Mouse (Mus musculus) liver, embryonic 13.5 days (tissue): ENCODE results near the gene Rfc4. TPM values are rescaled to one million over a fixed set of nuclear protein-coding genes. Genes with fewer than 3 reads are reported as not detected.

Source experiments
- ATAC-seq: fragments of 200-750 bp; cut with Nextera tagmentation; 2 replicates; pipeline ENCODE4 v1.8.0; 2017; ENCODE audit warnings: low read depth, mild to moderate bottlenecking, moderate number of reproducible peaks, moderate library complexity
- DNase-seq: peaks from one replicate; pipeline ENCODE4 v3.0.0; 2022
- H3K27ac ChIP-seq: fragments of 300-500 bp; sonication (generic); 2 replicates; pipeline ENCODE4 v1.5.1; 2015; ENCODE audit warnings: moderate library complexity, mild to moderate bottlenecking, inconsistent platforms
- H3K27me3 ChIP-seq: fragments of 300-500 bp; sonication (generic); 2 replicates; pipeline ENCODE4 v1.6.1; 2015; ENCODE audit warnings: mild to moderate bottlenecking, inconsistent platforms
- H3K36me3 ChIP-seq: fragments of 300-500 bp; sonication (generic); 2 replicates; pipeline ENCODE4 v1.6.1; 2015; ENCODE audit warnings: mild to moderate bottlenecking, inconsistent platforms
- H3K4me1 ChIP-seq: fragments of 300-500 bp; sonication (generic); replicated peaks from 2 replicates; pipeline ENCODE4 v1.6.1; 2015; ENCODE audit warnings: inconsistent platforms
- H3K4me2 ChIP-seq: fragments of 300-500 bp; sonication (generic); 2 replicates; pipeline ENCODE4 v1.6.1; 2015; ENCODE audit warnings: inconsistent platforms, mild to moderate bottlenecking, moderate library complexity
- H3K4me3 ChIP-seq: fragments of 300-500 bp; sonication (generic); replicated peaks from 2 replicates; pipeline ENCODE4 v1.5.1; 2015; ENCODE audit warnings: mild to moderate bottlenecking, inconsistent platforms
- H3K9ac ChIP-seq: fragments of 300-500 bp; sonication (generic); 2 replicates; pipeline ENCODE4 v1.6.1; 2015; ENCODE audit warnings: mild to moderate bottlenecking, inconsistent platforms
- H3K9me3 ChIP-seq: fragments of 300-500 bp; sonication (generic); replicated peaks from 2 replicates; pipeline ENCODE4 v1.6.1; 2016; ENCODE audit warnings: inconsistent platforms
- WGBS: fragments of 180-500 bp; shearing (Covaris S2); methylation state at CpG from one replicate; pipeline ENCODE4 v1.1.7; 2015; ENCODE audit not compliant: insufficient replicate concordance; 5-methylcytosine and 5-hydroxymethylcytosine counted together
- polyA plus RNA-seq: library from polyadenylated mRNA; unstranded; fragments of >200 nt; fragmentation: Nextera tagmentation; extraction: Ambion mirVana; gene quantifications from 2 replicates; pipeline ENCODE4 v1.2.1, GENCODE M21; 2015

The Rfc4 gene
- polyA plus RNA-seq, 1 experiment from 2014 or later, result 199 TPM

DNA sequence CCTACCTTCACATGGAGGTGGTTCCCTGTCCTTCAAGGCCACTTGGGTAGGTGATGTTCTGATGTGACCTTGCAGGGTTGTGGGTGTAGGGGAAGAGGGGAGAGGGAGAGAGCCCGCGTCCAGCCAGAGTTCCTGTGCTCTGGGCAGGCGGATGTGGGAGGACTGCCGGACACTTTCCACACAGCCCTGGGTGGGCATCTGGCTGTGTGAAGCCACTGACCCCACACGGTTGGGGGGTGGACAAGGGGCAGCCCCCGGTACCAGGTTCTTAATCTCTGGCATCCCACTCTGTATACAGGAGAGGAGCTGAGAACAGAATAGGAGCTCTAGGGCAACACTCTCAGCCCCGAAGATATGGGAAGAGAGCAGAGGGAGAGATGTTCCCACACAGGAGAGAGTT lies 30.8 kb upstream of the Rfc4 start:
- ATAC-seq, result no peak
- Histone ChIP-seq H3K9me3 (no peaks in the 10 kb centered on the region), H3K36me3 (no peaks in the 10 kb centered on the region), H3K4me3 (no peak overlapping the region), H3K27ac (no peak overlapping the region), H3K4me1 (peaks cover 3% of the 10 kb centered on the region; the same call in 1 of the 2 replicates), H3K27me3 (no peaks in the 10 kb centered on the region), H3K4me2 (no peak overlapping the region), H3K9ac (no peak overlapping the region)
- no peak for DNase-seq
- WGBS, result 67% methylated on average over 7 of the region's 7 CpGs

DNA sequence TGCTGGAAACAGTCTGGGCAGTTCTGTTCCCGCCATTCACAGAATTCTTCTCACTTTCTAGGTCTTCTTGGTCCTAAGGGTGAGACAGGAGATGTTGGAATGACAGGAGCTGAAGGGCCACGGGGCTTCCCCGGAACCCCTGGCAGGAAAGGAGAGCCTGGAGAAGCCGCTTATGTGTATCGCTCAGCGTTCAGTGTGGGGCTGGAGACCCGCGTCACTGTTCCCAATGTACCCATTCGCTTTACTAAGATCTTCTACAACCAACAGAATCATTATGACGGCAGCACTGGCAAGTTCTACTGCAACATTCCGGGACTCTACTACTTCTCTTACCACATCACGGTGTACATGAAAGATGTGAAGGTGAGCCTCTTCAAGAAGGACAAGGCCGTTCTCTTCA lies 29.5 kb upstream of the Rfc4 start:
- Histone ChIP-seq H3K4me2 (no peak overlapping the region), H3K27ac (no peak overlapping the region), H3K9me3 (no peaks in the 10 kb centered on the region), H3K9ac (no peak overlapping the region), H3K4me1 (peaks cover 3% of the 10 kb centered on the region; the same call in 1 of the 2 replicates), H3K4me3 (no peak overlapping the region), H3K27me3 (no peaks in the 10 kb centered on the region), H3K36me3 (no peaks in the 10 kb centered on the region)
- ATAC-seq, result no peak
- no peak for DNase-seq
- 82% methylated on average over 13 of the region's 13 CpGs for WGBS

DNA sequence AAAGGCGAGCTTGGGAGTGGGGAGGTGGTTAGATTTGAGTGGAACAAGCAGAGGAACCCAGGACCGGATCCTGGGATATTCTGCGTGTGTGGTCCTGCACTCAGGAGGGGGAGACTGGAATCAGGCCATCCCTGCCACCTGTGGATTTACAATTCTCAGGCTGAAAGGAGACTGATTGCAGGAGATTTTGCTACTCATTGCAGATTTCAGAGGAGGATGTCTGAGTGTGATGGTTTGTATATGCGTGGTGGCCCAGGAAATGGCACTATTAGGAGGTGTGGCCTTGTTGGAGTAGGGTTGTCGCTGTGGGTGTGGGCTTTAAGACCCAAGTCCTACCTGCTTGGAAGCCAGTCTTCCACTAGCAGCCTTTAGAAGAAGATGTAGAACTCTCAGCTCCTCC lies 26.7 kb upstream of the Rfc4 start:
- H3K4me3 ChIP-seq, result no peak overlapping the region
- no peak overlapping the region for H3K4me2 ChIP-seq
- no peaks in the 10 kb centered on the region for H3K9me3 ChIP-seq
- H3K9ac ChIP-seq, result no peak overlapping the region
- 63% methylated on average over 5 of the region's 5 CpGs for WGBS
- H3K4me1 ChIP-seq, result peaks cover 3% of the 10 kb centered on the region; the same call in 1 of the 2 replicates
- ATAC-seq, result no peak
- DNase-seq, result no peak
- H3K36me3 ChIP-seq, result no peaks in the 10 kb centered on the region
- no peak overlapping the region for H3K27ac ChIP-seq
- no peaks in the 10 kb centered on the region for H3K27me3 ChIP-seq

DNA sequence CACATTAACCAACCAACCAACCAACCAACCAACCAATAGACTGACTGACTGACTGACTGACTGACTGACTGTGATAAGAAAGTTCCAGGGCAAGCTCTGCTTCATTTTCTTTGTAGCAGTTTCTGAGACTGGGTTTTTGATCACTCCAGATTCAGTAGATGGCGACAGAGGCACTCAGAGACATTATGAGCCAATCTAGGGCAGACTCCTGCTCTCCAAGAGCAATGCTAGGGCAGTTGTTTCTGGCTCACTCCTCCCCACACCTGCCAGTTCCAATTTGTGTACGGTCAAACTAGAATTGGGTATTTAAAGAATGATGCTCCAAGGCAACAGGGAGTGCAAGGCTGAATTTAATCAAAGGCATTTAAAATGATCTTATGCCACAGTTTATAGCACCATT lies 23.9 kb upstream of the Rfc4 start:
- 24% methylated on average over 2 of the region's 2 CpGs for WGBS
- H3K27me3 ChIP-seq, result no peaks in the 10 kb centered on the region
- no peak for ATAC-seq

DNA sequence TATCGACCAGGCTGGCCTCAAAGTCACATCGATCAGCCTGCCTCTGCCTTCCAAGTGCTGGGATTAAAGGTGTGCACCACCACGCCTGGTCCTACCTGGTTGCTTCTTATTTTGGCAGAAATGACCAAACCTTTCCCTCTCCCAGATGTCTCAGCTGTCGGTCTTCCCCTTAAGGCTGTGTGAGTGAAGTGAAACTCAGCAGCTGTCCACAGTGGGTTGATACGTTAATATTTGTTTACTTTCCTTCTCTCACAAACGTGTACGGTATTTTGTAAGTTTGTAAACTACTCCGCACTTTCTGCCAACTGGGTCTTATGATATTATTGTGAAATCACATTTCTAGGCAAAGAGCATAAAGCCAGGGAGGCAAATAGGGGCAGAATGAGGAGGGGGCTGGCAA lies 21.9 kb upstream of the Rfc4 start:
- DNase-seq (no peak), ATAC-seq (no peak)
- Histone ChIP-seq H3K27ac (no peak overlapping the region), H3K9me3 (no peaks in the 10 kb centered on the region), H3K27me3 (no peaks in the 10 kb centered on the region), H3K4me3 (no peak overlapping the region), H3K4me1 (no peaks in the 10 kb centered on the region), H3K36me3 (no peaks in the 10 kb centered on the region), H3K4me2 (no peak overlapping the region), H3K9ac (no peak overlapping the region)
- WGBS, result 68% methylated on average over 8 of the region's 8 CpGs

More for the DNA sequence above, 23.9 kb upstream of the Rfc4 start:
- Histone ChIP-seq H3K4me1 (no peaks in the 10 kb centered on the region), H3K36me3 (no peaks in the 10 kb centered on the region), H3K4me2 (no peak overlapping the region), H3K4me3 (no peak overlapping the region), H3K9me3 (no peaks in the 10 kb centered on the region), H3K27ac (no peak overlapping the region), H3K9ac (no peak overlapping the region)
- no peak for DNase-seq

DNA sequence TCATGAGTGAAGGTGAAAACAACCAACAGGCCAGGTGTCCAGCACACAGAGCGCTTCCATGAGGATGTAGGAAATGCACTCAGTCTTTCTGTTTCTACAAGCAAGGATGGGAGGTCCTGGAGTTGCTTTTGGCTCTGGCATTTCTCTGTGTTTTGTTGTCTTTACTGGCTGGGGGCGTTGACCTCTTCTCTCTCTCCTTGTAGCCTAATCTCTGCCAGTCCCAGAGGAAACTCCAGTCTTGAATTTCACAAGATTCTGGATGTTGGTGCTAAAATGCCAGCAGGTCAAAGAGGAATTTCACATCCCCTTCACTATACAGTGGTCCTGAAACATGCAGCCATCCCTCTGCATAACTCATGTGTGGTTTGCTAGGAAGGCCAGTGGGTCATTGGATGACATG lies 21.4 kb upstream of the Rfc4 start:
- Histone ChIP-seq H3K4me3 (no peak overlapping the region), H3K27me3 (no peaks in the 10 kb centered on the region), H3K36me3 (no peaks in the 10 kb centered on the region), H3K4me2 (no peak overlapping the region), H3K9me3 (no peaks in the 10 kb centered on the region), H3K9ac (no peak overlapping the region), H3K4me1 (no peaks in the 10 kb centered on the region), H3K27ac (no peak overlapping the region)
- WGBS, result 57% methylated on average over 2 of the region's 2 CpGs
- ATAC-seq, result no peak
- no peak for DNase-seq

DNA sequence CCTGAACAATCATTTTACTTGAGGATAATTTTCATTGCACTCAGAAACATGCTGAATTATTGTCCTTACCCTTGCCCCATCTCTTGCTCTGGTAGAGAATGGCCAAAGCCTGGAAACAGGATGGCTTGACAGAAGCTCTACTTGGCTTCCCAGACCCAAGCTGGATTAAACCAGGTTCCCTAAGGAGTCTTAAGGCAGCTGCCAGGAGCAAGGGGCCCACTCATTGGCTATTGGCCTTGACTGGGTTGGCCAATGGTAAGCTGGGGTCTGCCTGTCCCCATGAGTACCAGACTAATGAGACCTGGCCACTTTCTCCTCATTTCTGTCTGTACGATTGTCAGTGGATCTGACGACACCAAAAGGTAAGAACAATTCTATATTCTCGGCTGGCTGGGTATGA lies 18.7 kb upstream of the Rfc4 start, which contains the start of gene Adipoq:
Gene Adipoq (plus strand): TSS at position 257 of the 400 bp plus-strand sequence.
- DNase-seq (no peak), ATAC-seq (no peak)
- no peaks in the 10 kb centered on the region for H3K9me3 ChIP-seq
- no peak within 1 kb of the TSS for H3K9ac ChIP-seq
- WGBS, result 74% methylated on average over 3 of the region's 3 CpGs
- H3K36me3 ChIP-seq, result no peaks in the 10 kb centered on the region
- no peaks in the 10 kb centered on the region for H3K27me3 ChIP-seq
- no peak within 1 kb of the TSS for H3K27ac ChIP-seq
- H3K4me2 ChIP-seq, result no peak within 1 kb of the TSS
- no peaks in the 10 kb centered on the region for H3K4me1 ChIP-seq
- no peak within 1 kb of the TSS for H3K4me3 ChIP-seq

DNA sequence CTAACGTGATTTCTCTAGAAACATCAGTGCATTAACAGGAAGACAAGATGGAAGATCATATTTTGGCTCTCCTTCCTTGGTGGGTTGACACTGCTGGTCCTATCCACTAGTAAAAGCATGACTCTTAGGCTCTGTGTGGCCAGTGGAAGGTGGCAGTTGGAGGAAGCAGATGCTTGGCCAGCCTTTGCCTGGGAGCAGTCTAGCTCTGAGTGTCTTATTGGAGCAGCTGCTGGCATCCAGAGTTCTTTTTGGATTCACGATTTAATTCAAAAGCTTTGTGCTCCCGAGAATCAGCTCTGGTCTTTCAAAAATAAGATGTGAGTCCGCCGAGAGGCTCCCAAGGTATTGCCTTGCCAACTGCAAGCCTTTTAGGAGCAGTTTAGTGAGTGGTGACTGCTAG lies 17.7 kb upstream of the Rfc4 start:
- Histone ChIP-seq H3K9ac (no peak overlapping the region), H3K4me3 (no peak overlapping the region), H3K9me3 (no peaks in the 10 kb centered on the region), H3K27me3 (no peaks in the 10 kb centered on the region), H3K36me3 (no peaks in the 10 kb centered on the region), H3K27ac (no peak overlapping the region), H3K4me2 (no peak overlapping the region), H3K4me1 (no peaks in the 10 kb centered on the region)
- 58% methylated on average over 5 of the region's 5 CpGs for WGBS
- DNase-seq (no peak), ATAC-seq (no peak)

DNA sequence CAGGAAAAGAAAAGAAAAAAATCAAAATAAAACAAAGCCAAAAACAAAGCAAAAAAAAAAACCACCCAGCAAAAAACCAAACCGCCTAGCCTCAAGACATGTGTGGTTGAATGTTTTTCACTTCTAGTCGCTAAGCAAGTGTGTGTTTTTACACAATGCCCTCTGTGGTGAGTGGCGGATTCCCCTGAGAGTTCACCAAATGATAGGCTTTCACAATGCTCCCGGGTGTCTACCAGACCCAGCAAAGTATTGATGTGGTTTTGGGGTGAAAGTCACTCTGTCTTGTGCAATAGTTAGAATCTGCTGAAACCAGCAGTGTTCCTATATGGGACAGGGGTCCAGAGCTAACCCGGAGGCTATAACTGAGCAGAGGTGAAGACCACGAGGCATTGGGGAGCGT lies 16.8 kb upstream of the Rfc4 start:
- WGBS, result 42% methylated on average over 7 of the region's 7 CpGs
- ATAC-seq, result peak; percentile 50; the same call in 1 of the 2 replicates
- no peak overlapping the region for H3K27ac ChIP-seq

DNA sequence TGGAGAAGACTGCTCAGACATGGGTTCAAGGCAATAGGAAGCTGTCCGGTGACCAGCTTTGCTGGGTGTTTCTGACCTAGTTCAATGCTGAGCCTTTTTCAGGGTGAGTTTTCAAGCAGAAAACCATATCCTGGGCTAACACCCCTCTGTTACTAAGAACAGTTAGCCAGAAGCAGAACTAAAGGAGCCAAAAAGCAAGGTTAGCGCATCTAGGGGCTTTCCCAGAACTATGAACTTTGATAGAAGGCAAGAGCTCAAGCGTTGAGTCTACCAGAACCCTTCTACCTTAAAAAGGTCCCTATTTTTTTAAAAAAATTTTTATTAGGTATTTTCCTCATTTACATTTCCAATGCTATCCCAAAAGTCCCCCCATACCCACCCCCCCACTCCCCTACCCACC lies 13.4 kb upstream of the Rfc4 start:
- whole genome bisulfite sequencing, result 80% methylated on average over 3 of the region's 3 CpGs
- Histone ChIP-seq H3K27me3 (no peaks in the 10 kb centered on the region), H3K27ac (no peak overlapping the region), H3K4me3 (no peak overlapping the region), H3K4me1 (no peaks in the 10 kb centered on the region), H3K4me2 (no peak overlapping the region), H3K9ac (no peak overlapping the region), H3K9me3 (no peaks in the 10 kb centered on the region), H3K36me3 (no peaks in the 10 kb centered on the region)
- DNase-seq (no peak), ATAC-seq (no peak)

More for the DNA sequence above, 16.8 kb upstream of the Rfc4 start:
- H3K4me2 ChIP-seq, result no peak overlapping the region
- no peaks in the 10 kb centered on the region for H3K4me1 ChIP-seq
- H3K9me3 ChIP-seq, result no peaks in the 10 kb centered on the region
- no peak for DNase-seq
- H3K4me3 ChIP-seq, result no peak overlapping the region
- no peaks in the 10 kb centered on the region for H3K27me3 ChIP-seq
- no peaks in the 10 kb centered on the region for H3K36me3 ChIP-seq
- no peak overlapping the region for H3K9ac ChIP-seq

DNA sequence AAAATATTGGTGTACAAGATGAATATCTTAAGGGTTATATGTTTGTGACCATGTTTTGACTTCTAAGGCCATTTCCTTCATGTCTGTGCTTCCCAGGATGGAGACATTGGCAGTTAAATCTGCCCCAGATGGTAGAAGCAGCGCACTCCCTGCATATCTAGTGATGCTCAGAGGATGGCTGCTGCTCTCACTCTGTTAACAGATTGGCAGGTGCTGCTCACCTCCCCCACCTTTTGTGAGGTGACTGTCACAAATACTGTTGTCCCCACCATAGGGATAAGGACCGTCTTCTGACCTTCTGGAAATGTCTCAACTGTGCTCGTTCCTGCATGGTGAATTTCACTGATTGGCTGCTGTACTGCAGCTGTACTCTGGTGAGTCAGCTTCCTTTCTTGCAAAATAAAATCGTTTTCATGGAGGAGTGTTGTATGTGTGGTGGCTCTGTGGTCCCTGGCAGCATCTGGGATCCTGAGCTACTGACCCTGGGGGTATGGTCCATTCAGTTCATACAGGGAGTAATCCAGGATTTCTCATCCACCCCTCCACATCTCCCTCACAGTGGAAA lies 9.0 kb upstream of the Rfc4 start:
- 31% methylated on average over 4 of the region's 4 CpGs for WGBS
- no peak overlapping the region for H3K4me2 ChIP-seq
- no peaks in the 10 kb centered on the region for H3K27me3 ChIP-seq
- no peak overlapping the region for H3K27ac ChIP-seq
- no peak for ATAC-seq
- H3K36me3 ChIP-seq, result no peaks in the 10 kb centered on the region
- H3K4me1 ChIP-seq, result no peaks in the 10 kb centered on the region
- DNase-seq, result no peak
- no peak overlapping the region for H3K4me3 ChIP-seq
- H3K9ac ChIP-seq, result no peak overlapping the region
- H3K9me3 ChIP-seq, result no peaks in the 10 kb centered on the region

DNA sequence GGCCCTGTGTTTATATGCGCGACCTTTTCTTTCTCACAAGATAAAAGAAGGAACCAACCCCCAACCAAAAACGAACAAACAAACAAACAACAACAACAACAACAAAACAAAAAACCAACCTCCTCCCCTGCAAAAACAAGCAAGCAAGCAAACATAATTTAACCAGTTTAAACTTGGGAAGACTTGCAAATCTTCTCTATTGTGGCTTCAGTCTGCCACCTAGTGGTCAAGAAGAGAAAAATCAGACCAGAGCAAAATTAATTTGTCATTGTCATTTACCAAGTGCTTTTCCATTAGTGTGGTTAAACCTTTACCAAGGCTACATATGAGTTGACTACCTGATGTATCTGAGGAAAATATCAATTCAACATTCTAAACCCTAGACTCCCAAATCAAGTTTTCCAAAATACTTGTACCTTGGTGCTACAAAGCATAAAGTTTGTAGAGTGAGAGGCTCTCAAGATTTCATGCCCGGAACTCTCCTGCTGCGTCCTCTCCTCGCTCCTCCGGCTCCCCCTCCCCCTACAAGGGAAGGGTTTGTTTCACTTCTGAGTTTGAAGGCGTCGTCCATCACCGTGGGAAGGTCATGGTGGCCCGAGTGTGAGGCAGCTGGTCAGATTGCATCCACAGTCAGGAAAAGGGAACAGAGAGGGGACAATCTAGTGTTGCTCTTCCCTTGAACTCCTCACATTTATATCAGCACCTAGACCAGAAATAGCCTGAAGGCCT lies 8.0 kb upstream of the Rfc4 start:
- H3K4me2 ChIP-seq, result no peak overlapping the region
- H3K36me3 ChIP-seq, result no peaks in the 10 kb centered on the region
- ATAC-seq, result no peak
- WGBS, result 23% methylated on average over 11 of the region's 11 CpGs
- H3K4me3 ChIP-seq, result no peak overlapping the region
- H3K27ac ChIP-seq, result no peak overlapping the region
- H3K27me3 ChIP-seq, result no peaks in the 10 kb centered on the region
- no peak for DNase-seq
- H3K9ac ChIP-seq, result no peak overlapping the region
- H3K9me3 ChIP-seq, result no peaks in the 10 kb centered on the region
- H3K4me1 ChIP-seq, result no peaks in the 10 kb centered on the region
